In genomic region chr7:25379551-25380351, GRCm38 (mm10) we compare ENCODE assay signal across 9 mouse cellular contexts. TPM values are rescaled to one million over a fixed set of nuclear protein-coding genes. Genes with fewer than 3 reads are reported as not detected.
DNase-seq lines count a peak whose midpoint lies in the region; ATAC-seq lines count a peak whose summit lies in the region.
"Had no signal": no experiment of that assay in that cellular context is flagged by ENCODE, and none has a peak within 500 bp of the region (broad histone marks: within the 10 kb centered on the region; RNA-seq: fewer than 3 reads in every experiment).

No protein-coding gene starts in this region.

- peaks cover 39% of the 10 kb centered on the region for H3K4me1 ChIP-seq in forebrain, embryonic 10.5 days
- peaks cover 11% of the 10 kb centered on the region; the same call in 1 of the 2 replicates for H3K4me1 ChIP-seq in hindbrain, embryonic 14.5 days (replicated peaks; ENCODE audit: control insufficient read depth, insufficient read depth, low read length)
- peaks cover 36% of the 10 kb centered on the region for H3K4me1 ChIP-seq in liver, embryonic 12.5 days

- H3K4me2 ChIP-seq in hindbrain, embryonic 14.5 days (replicated peaks), result peak overlapping the region; percentile 52
- peak overlapping the region; percentile 87 for H3K4me2 ChIP-seq in liver, embryonic 12.5 days

- peak; percentile 52 for DNase-seq in cerebellum, adult 11-12 months
- DNase-seq in cerebellum, adult 8-10 months, result no peak
- peak; percentile 77 for DNase-seq in adrenal gland, postnatal 14 days
- peak; percentile 55 for DNase-seq in forebrain, embryonic 10.5 days (ENCODE audit: extremely low spot score, low spot score)
- DNase-seq in hindbrain, embryonic 14.5 days (ENCODE audit: low spot score), result peak; percentile 88
- DNase-seq in naive thymus-derived CD4-positive, alpha-beta T cell, adult 2 months (ENCODE audit: low read depth), result peak; percentile 87
- peak; percentile 84 to 86 for DNase-seq in thymus, postnatal 10 days (ENCODE audit: low spot score in 2 of 2)

- 1% methylated on average over 42 of the region's 42 CpGs for WGBS in forebrain, embryonic 10.5 days
- 3% methylated on average over 42 of the region's 42 CpGs for WGBS in hindbrain, embryonic 14.5 days
- WGBS in liver, embryonic 12.5 days (ENCODE audit: insufficient replicate concordance), result under 1% methylated on average over 41 of the region's 42 CpGs

- ATAC-seq in hindbrain, embryonic 14.5 days (ENCODE audit: low FRiP score), result peak; percentile 36; the same call in 1 of the 2 replicates
- ATAC-seq in liver, embryonic 12.5 days, result peak; percentile 57

- H3K36me3 ChIP-seq in forebrain, embryonic 10.5 days (replicated peaks), result peaks cover 25% of the 10 kb centered on the region
- peaks cover 44% of the 10 kb centered on the region for H3K36me3 ChIP-seq in hindbrain, embryonic 14.5 days (replicated peaks; ENCODE audit: control insufficient read depth, insufficient read depth)
- peaks cover 16% of the 10 kb centered on the region; the same call in 1 of the 2 replicates for H3K36me3 ChIP-seq in liver, embryonic 12.5 days

- peak overlapping the region; percentile 80 for H3K27ac ChIP-seq in forebrain, embryonic 10.5 days
- no peak overlapping the region for H3K27ac ChIP-seq in hindbrain, embryonic 14.5 days
- peak overlapping the region; percentile 55; the same call in 1 of the 2 replicates for H3K27ac ChIP-seq in liver, embryonic 12.5 days

- H3K27me3 ChIP-seq in forebrain, embryonic 10.5 days (ENCODE audit: poor library complexity, severe bottlenecking), result peaks cover 63% of the 10 kb centered on the region
- H3K27me3 ChIP-seq in hindbrain, embryonic 14.5 days (ENCODE audit: control insufficient read depth, insufficient read depth, low read length), result peaks cover 5% of the 10 kb centered on the region; the same call in 1 of the 2 replicates
- H3K27me3 ChIP-seq in liver, embryonic 12.5 days (replicated peaks), result no peaks in the 10 kb centered on the region

- H3K4me3 ChIP-seq in forebrain, embryonic 10.5 days, result peak overlapping the region; percentile 60
- H3K4me3 ChIP-seq in hindbrain, embryonic 14.5 days (replicated peaks; ENCODE audit: low read length), result peak overlapping the region; percentile 20
- H3K4me3 ChIP-seq in liver, embryonic 12.5 days, result peak overlapping the region; percentile 49

- H3K9ac ChIP-seq in hindbrain, embryonic 14.5 days, result peak overlapping the region; percentile 49
- peak overlapping the region; percentile 67 for H3K9ac ChIP-seq in liver, embryonic 12.5 days

- H3K9me3 ChIP-seq in forebrain, embryonic 10.5 days, result no peaks in the 10 kb centered on the region
- no peaks in the 10 kb centered on the region for H3K9me3 ChIP-seq in hindbrain, embryonic 14.5 days (ENCODE audit: control insufficient read depth, low read length)
- H3K9me3 ChIP-seq in liver, embryonic 12.5 days (replicated peaks), result no peaks in the 10 kb centered on the region

RNA-seq across cellular contexts. Expression of gene Cnfn, which starts 10.2 kb away (rescaled TPM):
- not detected in 2 replicates for total RNA-seq in adrenal gland, postnatal 14 days (2021)
- not detected in 2 replicates for polyA plus RNA-seq in forebrain, embryonic 10.5 days (2016; fragmentation: Nextera tagmentation; extraction: Ambion mirVana)
- not detected in 2 replicates for polyA plus RNA-seq in hindbrain, embryonic 14.5 days (2014; fragmentation: Nextera tagmentation; extraction: Ambion mirVana)
- polyA plus RNA-seq in liver, embryonic 12.5 days (2016; fragmentation: Nextera tagmentation; extraction: Ambion mirVana), result not detected in 2 replicates
- total RNA-seq: left cerebral cortex, postnatal 25 days had no signal

RNA-seq across cellular contexts. Expression of gene Lipe, which starts 18.8 kb away (rescaled TPM):
- 400 and 439 TPM in 2 replicates for total RNA-seq in adrenal gland, postnatal 14 days (2021)
- polyA plus RNA-seq in forebrain, embryonic 10.5 days (2016; fragmentation: Nextera tagmentation; extraction: Ambion mirVana), result 7.4 and 7.5 TPM in 2 replicates
- polyA plus RNA-seq in hindbrain, embryonic 14.5 days (2014; fragmentation: Nextera tagmentation; extraction: Ambion mirVana), result 4.6 and 5.7 TPM in 2 replicates
- 2.9 and 3.3 TPM in 2 replicates for polyA plus RNA-seq in liver, embryonic 12.5 days (2016; fragmentation: Nextera tagmentation; extraction: Ambion mirVana)

RNA-seq across cellular contexts. Expression of gene Cxcl17, which starts 32.9 kb away (rescaled TPM):
- total RNA-seq in adrenal gland, postnatal 14 days (2021), result 0.53 TPM in 1 of 2 replicates, not detected in the other
- 0.43 and 0.71 TPM in 2 replicates for polyA plus RNA-seq in forebrain, embryonic 10.5 days (2016; fragmentation: Nextera tagmentation; extraction: Ambion mirVana)
- 0.67 and 0.80 TPM in 2 replicates for polyA plus RNA-seq in hindbrain, embryonic 14.5 days (2014; fragmentation: Nextera tagmentation; extraction: Ambion mirVana)
- polyA plus RNA-seq in liver, embryonic 12.5 days (2016; fragmentation: Nextera tagmentation; extraction: Ambion mirVana), result 0.30 TPM in 1 of 2 replicates, not detected in the other
- total RNA-seq: left cerebral cortex, postnatal 25 days had no signal
